Mouse (Mus musculus) myocyte (in vitro differentiated cells): ENCODE measurements around the gene Enkur. TPM values are rescaled to one million over a fixed set of nuclear protein-coding genes. Genes with fewer than 3 reads are reported as not detected.

Experiments
- H3K27me3 ChIP-seq: one replicate; pipeline ENCODE4 v1.6.1; 2011; ENCODE audit not compliant: control insufficient read depth, insufficient read depth, insufficient read length
- H3K36me3 ChIP-seq: one replicate; pipeline ENCODE4 v1.6.1; 2011; ENCODE audit not compliant: control insufficient read depth, insufficient read depth
- H3K4me2 ChIP-seq: one replicate; pipeline ENCODE4 v1.6.1; 2011; ENCODE audit warnings: low read depth, control low read depth
- H3K4me3 ChIP-seq: one replicate; pipeline ENCODE4 v1.5.1; 2011; ENCODE audit warnings: mild to moderate bottlenecking, control low read depth, moderate library complexity
- H3K79me2 ChIP-seq: one replicate; pipeline ENCODE4 v1.6.1; 2011; ENCODE audit not compliant: control insufficient read depth, insufficient read depth
- H3ac ChIP-seq: one replicate; pipeline ENCODE4 v1.6.1; 2011; ENCODE audit not compliant: control insufficient read depth, insufficient read length
- CEBPB ChIP-seq: IDR thresholded peaks from 2 replicates; pipeline ENCODE4 v1.6.1; 2011; ENCODE audit warnings: mild to moderate bottlenecking, moderate library complexity; ENCODE audit not compliant: poor library complexity, insufficient read depth, severe bottlenecking
- E2F4 ChIP-seq: IDR thresholded peaks from one replicate; pipeline ENCODE4 v1.6.1; 2011; ENCODE audit warnings: mild to moderate bottlenecking, control low read depth, moderate library complexity; ENCODE audit not compliant: insufficient read depth
- MAX ChIP-seq: IDR thresholded peaks from one replicate; pipeline ENCODE4 v1.6.1; 2011; ENCODE audit warnings: low read depth, mild to moderate bottlenecking, control low read depth
- MYOD1 ChIP-seq, 3 experiments: IDR thresholded peaks; one replicate each; pipeline ENCODE4 v1.6.1; 2011; ENCODE audit warnings: control low read depth in 2 of 3, low read depth in 2 of 3, mild to moderate bottlenecking in 2 of 3, moderate library complexity in 1 of 3; ENCODE audit not compliant: insufficient read length in 2 of 3, control insufficient read depth in 1 of 3
- MYOG ChIP-seq, 3 experiments: IDR thresholded peaks; one replicate each; pipeline ENCODE4 v1.6.1; 2011; ENCODE audit warnings: control low read depth in 2 of 3, low read depth in 2 of 3, mild to moderate bottlenecking in 2 of 3; ENCODE audit not compliant: insufficient read length in 2 of 3, control insufficient read depth in 1 of 3, insufficient read depth in 1 of 3
- POLR2A ChIP-seq: IDR thresholded peaks from one replicate; pipeline ENCODE4 v1.6.1; 2011; ENCODE audit warnings: low read depth, mild to moderate bottlenecking, control low read depth, moderate library complexity; ENCODE audit not compliant: insufficient read length
- POLR2AphosphoS2 ChIP-seq: IDR thresholded peaks from one replicate; pipeline ENCODE4 v1.6.1; 2011; ENCODE audit warnings: low read depth, control low read depth; ENCODE audit not compliant: insufficient read length
- REST ChIP-seq: IDR thresholded peaks from one replicate; pipeline ENCODE4 v1.6.1; 2011; ENCODE audit warnings: mild to moderate bottlenecking, control low read depth, moderate library complexity; ENCODE audit not compliant: insufficient read depth, insufficient read length
- SRF ChIP-seq: IDR thresholded peaks from one replicate; pipeline ENCODE4 v1.6.1; 2011; ENCODE audit warnings: low read depth; ENCODE audit not compliant: control insufficient read depth, insufficient read length
- TCF12 ChIP-seq: IDR thresholded peaks from one replicate; pipeline ENCODE4 v1.6.1; 2011; ENCODE audit warnings: mild to moderate bottlenecking, control low read depth; ENCODE audit not compliant: poor library complexity, insufficient read depth, severe bottlenecking
- TCF3 ChIP-seq: IDR thresholded peaks from one replicate; pipeline ENCODE4 v1.6.1; 2011; ENCODE audit warnings: low read depth, control low read depth; ENCODE audit not compliant: insufficient read length
- USF1 ChIP-seq: IDR thresholded peaks from one replicate; pipeline ENCODE4 v1.6.1; 2011; ENCODE audit warnings: low read depth, mild to moderate bottlenecking, control low read depth, moderate library complexity
- polyA plus RNA-seq: library from polyadenylated mRNA; unstranded; fragments of >200 nt; fragmentation: generic; extraction: Trizol; gene quantifications from one replicate; pipeline ENCODE4 v1.2.1, GENCODE M21; 2012; ENCODE audit warnings: missing spikeins

The Enkur gene
- polyA plus RNA-seq, 1 experiment: 1.0 TPM

GRCm38 (mm10) chr2:21222453-21223384 lies 17.6 kb upstream of the Enkur start:
- Histone ChIP-seq H3ac (no peak overlapping the region), H3K4me2 (no peak overlapping the region), H3K4me3 (no peak overlapping the region), H3K36me3 (no peaks in the 10 kb centered on the region), H3K79me2 (no peaks in the 10 kb centered on the region), H3K27me3 (no peaks in the 10 kb centered on the region)
- TF ChIP-seq E2F4: no peak
- no peak for TF ChIP-seq POLR2A
- TF ChIP-seq TCF12: no peak
- no peak for TF ChIP-seq TCF3
- TF ChIP-seq MAX: no peak
- no peak for TF ChIP-seq MYOG (IDR thresholded peaks at IDR 0.05; ENCODE audit: control insufficient read depth in 1 of 3, insufficient read depth in 1 of 3, insufficient read length in 2 of 3, low read depth in 2 of 3)
- TF ChIP-seq SRF: no peak
- TF ChIP-seq USF1: no peak
- TF ChIP-seq POLR2AphosphoS2: no peak
- no peak for TF ChIP-seq REST
- no peak for TF ChIP-seq CEBPB
- no peak for TF ChIP-seq MYOD1 (IDR thresholded peaks at IDR 0.05; ENCODE audit: control insufficient read depth in 1 of 3, insufficient read length in 2 of 3, low read depth in 2 of 3)

DNA sequence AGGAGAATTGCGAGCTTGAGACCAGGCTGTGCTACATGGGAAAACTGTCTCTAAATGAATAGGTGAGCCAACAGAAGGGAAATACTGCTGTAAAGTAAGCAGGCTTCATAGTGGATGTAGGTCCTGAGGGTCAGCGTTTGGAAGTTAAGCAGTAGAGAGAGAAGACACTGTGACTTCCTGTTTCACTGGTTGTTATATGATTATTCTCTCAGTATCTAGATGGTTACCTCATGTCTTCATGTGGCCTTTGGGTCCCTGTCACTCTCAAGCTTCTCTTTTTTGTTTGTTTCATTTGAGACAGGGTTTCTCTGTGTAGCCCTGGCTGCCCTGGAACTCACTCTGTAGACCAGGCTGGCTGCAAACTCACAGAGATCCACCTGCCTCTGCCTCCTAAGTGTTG lies 10.1 kb upstream of the Enkur start:
- H3K4me3 ChIP-seq: no peak overlapping the region
- H3ac ChIP-seq: no peak overlapping the region
- TF ChIP-seq POLR2A: no peak
- TF ChIP-seq SRF: no peak
- no peak for TF ChIP-seq MYOD1 (IDR thresholded peaks at IDR 0.05; ENCODE audit: control insufficient read depth in 1 of 3, insufficient read length in 2 of 3, low read depth in 2 of 3)
- no peak for TF ChIP-seq POLR2AphosphoS2
- TF ChIP-seq TCF3: no peak
- TF ChIP-seq CEBPB: no peak
- TF ChIP-seq USF1: no peak
- TF ChIP-seq MAX: no peak
- no peak for TF ChIP-seq MYOG (IDR thresholded peaks at IDR 0.05; ENCODE audit: control insufficient read depth in 1 of 3, insufficient read depth in 1 of 3, insufficient read length in 2 of 3, low read depth in 2 of 3)
- no peak for TF ChIP-seq TCF12
- no peak for TF ChIP-seq REST
- TF ChIP-seq E2F4: no peak
- no peaks in the 10 kb centered on the region for H3K79me2 ChIP-seq
- H3K27me3 ChIP-seq: no peaks in the 10 kb centered on the region
- H3K4me2 ChIP-seq: no peak overlapping the region
- H3K36me3 ChIP-seq: peaks cover 3% of the 10 kb centered on the region

DNA sequence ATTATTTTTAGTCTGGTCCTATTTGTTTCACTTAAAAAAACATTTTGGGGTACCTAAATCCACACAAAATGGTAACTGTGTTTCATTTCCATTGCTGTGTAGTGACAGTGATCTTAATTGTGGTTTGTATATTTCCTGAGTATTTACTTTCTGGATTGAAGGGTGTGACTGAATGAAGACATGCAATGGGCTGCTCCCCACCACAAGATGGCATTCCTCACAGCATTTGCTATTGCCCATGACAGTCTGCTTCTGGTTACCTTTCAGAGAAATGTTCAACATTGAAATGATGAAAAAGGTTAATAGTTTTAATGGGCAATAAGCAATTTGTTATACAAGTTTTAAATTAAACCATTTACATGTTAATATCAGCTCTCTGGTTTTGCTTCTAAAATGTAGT lies 9.2 kb upstream of the Enkur start:
- Histone ChIP-seq H3K27me3 (no peaks in the 10 kb centered on the region), H3K4me2 (no peak overlapping the region), H3K36me3 (peaks cover 3% of the 10 kb centered on the region), H3K4me3 (no peak overlapping the region), H3K79me2 (no peaks in the 10 kb centered on the region), H3ac (no peak overlapping the region)
- TF ChIP-seq POLR2A (no peak), POLR2AphosphoS2 (no peak), MYOG (IDR thresholded peaks at IDR 0.05; ENCODE audit: control insufficient read depth in 1 of 3, insufficient read depth in 1 of 3, insufficient read length in 2 of 3, low read depth in 2 of 3) (no peak), E2F4 (no peak), MYOD1 (IDR thresholded peaks at IDR 0.05; ENCODE audit: control insufficient read depth in 1 of 3, insufficient read length in 2 of 3, low read depth in 2 of 3) (no peak), USF1 (no peak), TCF3 (no peak), SRF (no peak), CEBPB (no peak), TCF12 (no peak), REST (no peak), MAX (no peak)

GRCm38 (mm10) chr2:21211361-21211760 lies 6.2 kb upstream of the Enkur start:
- peaks cover 3% of the 10 kb centered on the region for H3K36me3 ChIP-seq
- no peak overlapping the region for H3K4me3 ChIP-seq
- no peak overlapping the region for H3ac ChIP-seq
- no peak overlapping the region for H3K4me2 ChIP-seq
- no peak for TF ChIP-seq E2F4
- no peak for TF ChIP-seq MYOD1 (IDR thresholded peaks at IDR 0.05; ENCODE audit: control insufficient read depth in 1 of 3, insufficient read length in 2 of 3, low read depth in 2 of 3)
- TF ChIP-seq TCF12: no peak
- no peak for TF ChIP-seq TCF3
- TF ChIP-seq MAX: no peak
- TF ChIP-seq POLR2A: no peak
- no peak for TF ChIP-seq USF1
- no peak for TF ChIP-seq MYOG (IDR thresholded peaks at IDR 0.05; ENCODE audit: control insufficient read depth in 1 of 3, insufficient read depth in 1 of 3, insufficient read length in 2 of 3, low read depth in 2 of 3)
- no peak for TF ChIP-seq REST
- no peaks in the 10 kb centered on the region for H3K27me3 ChIP-seq
- H3K79me2 ChIP-seq: no peaks in the 10 kb centered on the region
